Mouse (Mus musculus) limb, embryonic 12.5 days (tissue): ENCODE measurements at regions not wholly inside any gene's neighbourhood (a gene's known extent, or its start where the extent isn't known, plus 50 kb on each side); places are given as distances from the start of the nearest gene placed in this dataset.

ENCODE experiments used
- ATAC-seq: fragments of 200-750 bp; cut with Nextera tagmentation; 2 replicates; pipeline ENCODE4 v1.8.0; 2017; ENCODE audit warnings: low read depth, moderate TSS enrichment; ENCODE audit not compliant: insufficient number of reproducible peaks, insufficient read depth, low FRiP score, low TSS enrichment
- H3K27ac ChIP-seq: fragments of 300-500 bp; sonication (generic); 2 replicates; pipeline ENCODE4 v1.5.1; 2016; ENCODE audit warnings: mild to moderate bottlenecking, moderate library complexity
- H3K27me3 ChIP-seq: fragments of 300-500 bp; sonication (generic); 2 replicates; pipeline ENCODE4 v1.6.1; 2016; ENCODE audit warnings: mild to moderate bottlenecking, moderate library complexity
- H3K36me3 ChIP-seq: fragments of 300-500 bp; sonication (generic); 2 replicates; pipeline ENCODE4 v1.6.1; 2016; ENCODE audit warnings: mild to moderate bottlenecking, moderate library complexity
- H3K4me1 ChIP-seq: fragments of 300-500 bp; sonication (generic); replicated peaks from 2 replicates; pipeline ENCODE4 v1.6.1; 2016
- H3K4me2 ChIP-seq: fragments of 300-500 bp; sonication (generic); 2 replicates; pipeline ENCODE4 v1.6.1; 2016; ENCODE audit warnings: mild to moderate bottlenecking, moderate library complexity
- H3K4me3 ChIP-seq: fragments of 300-500 bp; sonication (generic); replicated peaks from 2 replicates; pipeline ENCODE4 v1.5.1; 2016; ENCODE audit warnings: mild to moderate bottlenecking
- H3K9ac ChIP-seq: fragments of 300-500 bp; sonication (generic); replicated peaks from 2 replicates; pipeline ENCODE4 v1.6.1; 2016; ENCODE audit warnings: mild to moderate bottlenecking, moderate library complexity
- H3K9me3 ChIP-seq: fragments of 300-500 bp; sonication (generic); 2 replicates; pipeline ENCODE4 v1.6.1; 2016; ENCODE audit warnings: mild to moderate bottlenecking, moderate library complexity
- WGBS: fragments of 180-500 bp; shearing (Covaris S2); methylation state at CpG from one replicate; pipeline ENCODE4 v1.1.7; 2016; 5-methylcytosine and 5-hydroxymethylcytosine counted together

DNA sequence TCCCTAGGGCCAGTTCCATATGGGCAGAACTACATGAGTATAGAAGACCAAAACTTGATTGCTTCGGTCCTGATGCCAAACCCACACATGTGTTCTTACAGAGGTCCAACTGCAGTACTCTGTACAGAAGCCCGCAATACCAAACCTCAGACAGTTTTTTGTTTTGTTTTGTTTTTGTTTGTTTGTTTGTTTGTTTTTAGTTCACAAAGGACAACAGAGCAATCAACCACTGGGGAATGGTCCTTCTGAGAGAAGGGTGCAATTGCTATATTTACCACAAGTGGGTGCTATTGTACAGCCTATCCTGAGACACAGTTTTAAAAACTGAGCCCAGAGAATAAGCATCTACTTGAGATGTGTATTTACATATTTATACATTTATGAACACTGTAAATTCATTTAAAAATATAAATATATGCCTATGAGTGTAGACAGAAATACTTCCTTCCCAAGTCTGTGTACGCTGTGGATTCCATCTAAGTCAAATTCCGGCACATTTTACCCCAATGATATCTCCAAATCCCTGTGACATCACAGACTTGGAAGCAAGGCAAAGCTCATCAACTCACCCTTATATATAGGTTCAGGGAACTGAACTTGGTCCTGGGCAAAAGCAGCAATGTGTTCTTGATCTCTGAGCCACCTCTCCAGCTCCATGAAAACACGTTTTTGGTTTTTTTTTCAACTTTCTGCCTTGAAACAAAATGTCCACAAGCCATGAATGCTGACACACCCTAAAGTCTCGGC is 101.3 kb upstream of the A26c2 start:
- 64% methylated on average over 6 of the region's 6 CpGs for WGBS

DNA sequence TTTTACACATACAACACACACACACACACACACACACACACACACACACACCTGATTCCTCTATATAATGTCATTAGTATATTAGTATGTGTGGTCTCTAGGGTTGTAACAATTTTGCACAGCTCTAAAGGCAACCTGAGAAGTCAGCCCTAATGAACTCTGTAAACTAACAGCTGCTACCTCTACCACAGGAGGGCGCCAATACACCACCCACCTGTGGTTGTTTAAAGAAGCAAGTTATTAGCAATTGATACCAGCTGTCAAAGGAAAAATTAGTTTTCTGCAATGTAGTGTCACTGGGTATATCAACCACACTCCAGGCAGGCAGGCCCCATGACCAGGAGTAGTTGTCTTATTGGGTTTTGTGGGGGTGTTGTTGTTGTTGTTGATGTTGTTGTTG is 98.8 kb upstream of the A26c2 start:
- no peak overlapping the region for H3K4me3 ChIP-seq
- H3K9ac ChIP-seq = no peak overlapping the region
- no peaks in the 10 kb centered on the region for H3K9me3 ChIP-seq
- WGBS = 3% methylated on average over 1 of the region's 1 CpGs
- H3K27me3 ChIP-seq = no peaks in the 10 kb centered on the region
- 0 out of 2 replicates have a peak, but pooled peaks have one; percentile 26 for ATAC-seq
- H3K27ac ChIP-seq = no peak overlapping the region
- H3K36me3 ChIP-seq = no peaks in the 10 kb centered on the region
- no peak overlapping the region for H3K4me2 ChIP-seq
- no peaks in the 10 kb centered on the region for H3K4me1 ChIP-seq

More for the DNA sequence above, 101.3 kb upstream of the A26c2 start:
- no peaks in the 10 kb centered on the region for H3K27me3 ChIP-seq
- H3K4me1 ChIP-seq = no peaks in the 10 kb centered on the region
- no peak overlapping the region for H3K4me2 ChIP-seq
- H3K36me3 ChIP-seq = no peaks in the 10 kb centered on the region
- H3K4me3 ChIP-seq = no peak overlapping the region
- no peak overlapping the region for H3K27ac ChIP-seq
- H3K9me3 ChIP-seq = no peaks in the 10 kb centered on the region
- ATAC-seq = no peak
- no peak overlapping the region for H3K9ac ChIP-seq

DNA sequence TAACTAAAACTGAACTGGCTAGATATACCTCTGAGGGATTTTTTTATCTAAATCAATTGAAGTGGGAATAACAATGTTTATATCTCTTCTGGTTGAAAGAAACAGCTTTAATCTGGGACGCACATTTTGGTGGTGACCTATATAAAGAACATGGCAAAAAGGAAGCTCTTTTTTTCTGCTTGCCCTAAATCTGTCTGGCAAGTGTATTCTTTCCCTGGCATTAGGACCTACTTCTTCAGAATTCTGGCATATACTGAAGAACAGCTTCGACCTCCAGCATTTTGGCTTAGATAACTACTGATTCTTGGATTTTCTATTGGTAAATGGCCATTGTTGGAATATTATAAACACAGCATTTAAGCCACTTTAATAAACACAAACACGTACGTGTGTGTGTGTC is 70.9 kb upstream of the A26c2 start:
- 76% methylated on average over 4 of the region's 4 CpGs for WGBS
- no peak for ATAC-seq
- no peak overlapping the region for H3K4me3 ChIP-seq
- H3K36me3 ChIP-seq = no peaks in the 10 kb centered on the region
- H3K9me3 ChIP-seq = no peaks in the 10 kb centered on the region
- no peaks in the 10 kb centered on the region for H3K4me1 ChIP-seq
- H3K4me2 ChIP-seq = no peak overlapping the region
- no peaks in the 10 kb centered on the region for H3K27me3 ChIP-seq
- no peak overlapping the region for H3K27ac ChIP-seq
- H3K9ac ChIP-seq = no peak overlapping the region

DNA sequence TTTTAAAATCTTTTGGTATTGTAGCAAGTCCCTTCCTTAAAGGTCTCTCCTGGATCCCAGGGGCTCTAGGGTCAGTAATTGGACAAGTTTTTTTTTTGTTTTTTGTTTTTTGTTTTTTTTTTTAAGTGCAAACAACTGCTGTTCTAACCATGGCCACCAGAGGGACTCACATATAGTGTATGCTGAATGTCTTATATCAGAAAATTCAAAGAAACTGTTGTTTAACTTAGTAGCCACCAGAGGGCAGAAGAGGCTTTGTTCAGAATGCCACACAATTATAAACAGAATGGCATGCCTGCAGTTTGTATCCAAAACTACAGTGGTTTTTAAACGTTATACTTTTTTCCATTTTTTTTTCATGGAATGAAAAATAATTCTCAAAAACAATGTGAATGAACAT is 53.6 kb upstream of the A26c2 start:
- Histone ChIP-seq H3K9ac (no peak overlapping the region), H3K4me1 (no peaks in the 10 kb centered on the region), H3K27ac (no peak overlapping the region), H3K27me3 (no peaks in the 10 kb centered on the region), H3K9me3 (no peaks in the 10 kb centered on the region), H3K36me3 (no peaks in the 10 kb centered on the region), H3K4me3 (no peak overlapping the region), H3K4me2 (no peak overlapping the region)
- 15% methylated on average over 1 of the region's 1 CpGs for WGBS
- no peak for ATAC-seq
